Mouse (Mus musculus): ENCODE results near the gene Limd2.
"Not testable (repeated sequence)": the region's sequence is repeated elsewhere in the genome, so short reads cannot be mapped to it uniquely, and the experiment has no call there.

The Limd2 gene

GRCm38 (mm10) chr11:106170807-106171206 lies 10.1 kb upstream of the Limd2 start:
- DNase-seq = no peak

- DNase-seq = no peak
These were observed 6.8 kb upstream of the Limd2 start for GRCm38 (mm10) chr11:106167435-106167834.

GRCm38 (mm10) chr11:106164601-106165180 lies 4.0 kb upstream of the Limd2 start:
- no peak for DNase-seq

- no peak for DNase-seq
These were observed 2.9 kb upstream of the Limd2 start for GRCm38 (mm10) chr11:106163546-106163945.

- no peak for DNase-seq
These were observed 1.6 kb upstream of the Limd2 start for GRCm38 (mm10) chr11:106162237-106162636.

GRCm38 (mm10) chr11:106159921-106160840 lies 479 bp downstream of the Limd2 start:
- DNase-seq = peak; percentile 84 to 90

- peak; percentile 55 to 62 for DNase-seq
These were observed 1.3 kb downstream of the Limd2 start for GRCm38 (mm10) chr11:106159216-106159920.

GRCm38 (mm10) chr11:106158930-106159215 lies 1.8 kb downstream of the Limd2 start:
- DNase-seq = no peak

GRCm38 (mm10) chr11:106158081-106158929 lies 2.4 kb downstream of the Limd2 start:
- peak in 1 of 2 experiments; percentile 52 for DNase-seq

GRCm38 (mm10) chr11:106157154-106157553 lies 3.5 kb downstream of the Limd2 start:
- no peak for DNase-seq

GRCm38 (mm10) chr11:106156257-106156656 lies 4.4 kb downstream of the Limd2 start:
- DNase-seq = no peak

- DNase-seq = no peak
These were observed 4.9 kb downstream of the Limd2 start for GRCm38 (mm10) chr11:106155761-106156160.

- DNase-seq = no peak
These were observed 5.9 kb downstream of the Limd2 start for GRCm38 (mm10) chr11:106154770-106155169.

GRCm38 (mm10) chr11:106154091-106154490 lies 6.6 kb downstream of the Limd2 start:
- no peak for DNase-seq

- DNase-seq = peak in 1 of 2 experiments; percentile 40
These were observed 8.5 kb downstream of the Limd2 start for GRCm38 (mm10) chr11:106152132-106152531.

- no peak for DNase-seq
These were observed 9.4 kb downstream of the Limd2 start for GRCm38 (mm10) chr11:106151219-106151618.

- peak; percentile 54 to 59 for DNase-seq
These were observed 25.8 kb downstream of the Limd2 start for GRCm38 (mm10) chr11:106134580-106135528.

- DNase-seq = no peak
These were observed 28.1 kb downstream of the Limd2 start for GRCm38 (mm10) chr11:106132516-106132915.

- DNase-seq = no peak
These were observed 31.2 kb downstream of the Limd2 start for GRCm38 (mm10) chr11:106129477-106129876.

- not testable (repeated sequence) for DNase-seq
These were observed 33.8 kb downstream of the Limd2 start for GRCm38 (mm10) chr11:106126727-106127373.

GRCm38 (mm10) chr11:106125827-106126226 lies 34.8 kb downstream of the Limd2 start:
- DNase-seq = no peak
